Mouse (Mus musculus): ENCODE results near the gene Dync1i1. TPM values are rescaled to one million over a fixed set of nuclear protein-coding genes. Genes with fewer than 3 reads are reported as not detected.

Dync1i1 gene
- polyA plus RNA-seq, 1 experiment from 2014 or later = 3.3 TPM

DNA sequence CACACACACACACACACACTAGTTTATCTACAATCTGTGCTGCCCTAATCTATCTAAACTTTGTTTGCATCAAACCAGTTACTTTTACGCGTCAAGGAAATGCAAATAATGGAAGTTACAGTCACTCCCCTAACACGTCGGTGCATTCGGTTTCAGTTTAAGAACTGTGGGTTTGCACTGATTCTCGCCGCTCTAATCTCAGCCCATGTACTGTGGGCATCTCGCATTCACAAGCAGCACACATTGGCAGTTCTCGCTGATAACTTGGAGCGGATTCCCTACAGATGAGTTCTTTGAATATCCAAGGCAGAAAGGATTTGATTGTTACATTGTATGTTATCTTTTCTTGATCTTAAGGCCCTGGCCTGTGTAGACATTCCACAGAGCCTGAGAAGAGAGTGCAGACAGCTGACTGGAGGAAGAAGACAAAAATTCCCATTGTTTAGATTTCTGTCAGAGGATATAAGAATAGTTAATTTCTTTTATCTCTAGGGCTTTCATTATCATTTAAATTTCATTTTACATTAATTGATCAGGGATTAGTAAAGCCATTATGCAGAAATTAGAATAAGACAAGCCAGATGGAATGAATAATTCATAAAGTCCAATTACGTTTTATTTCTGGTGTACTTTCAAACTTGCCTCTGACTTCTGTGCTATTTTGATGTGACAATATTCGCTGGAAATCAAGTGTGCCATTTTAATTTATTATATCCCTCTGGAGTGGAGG, 279.5 kb downstream of the Dync1i1 start:
- Histone ChIP-seq H3K9me3 (replicated peaks; ENCODE audit: control insufficient read depth, low read length) (no peaks in the 10 kb centered on the region), H3K4me1 (ENCODE audit: control insufficient read depth, insufficient read depth, low read length) (peaks cover 6% of the 10 kb centered on the region), H3K27ac (ENCODE audit: low read depth, low read length) (no peak overlapping the region), H3K4me2 (peak overlapping the region; percentile 91), H3K4me3 (ENCODE audit: low read depth, low read length) (no peak overlapping the region), H3K36me3 (ENCODE audit: control insufficient read depth, insufficient read depth, low read length) (no peaks in the 10 kb centered on the region), H3K27me3 (ENCODE audit: control insufficient read depth, insufficient read depth, low read length) (no peaks in the 10 kb centered on the region), H3K9ac (ENCODE audit: low read depth, low read length) (0 out of 2 replicates have a peak overlapping the region, but pooled peaks have one; percentile 28)
- no peak for ATAC-seq (replicated peaks; ENCODE audit: insufficient number of reproducible peaks, low FRiP score, low TSS enrichment)
- WGBS (ENCODE audit: insufficient replicate concordance) = 37% methylated on average over 12 of the region's 12 CpGs

DNA sequence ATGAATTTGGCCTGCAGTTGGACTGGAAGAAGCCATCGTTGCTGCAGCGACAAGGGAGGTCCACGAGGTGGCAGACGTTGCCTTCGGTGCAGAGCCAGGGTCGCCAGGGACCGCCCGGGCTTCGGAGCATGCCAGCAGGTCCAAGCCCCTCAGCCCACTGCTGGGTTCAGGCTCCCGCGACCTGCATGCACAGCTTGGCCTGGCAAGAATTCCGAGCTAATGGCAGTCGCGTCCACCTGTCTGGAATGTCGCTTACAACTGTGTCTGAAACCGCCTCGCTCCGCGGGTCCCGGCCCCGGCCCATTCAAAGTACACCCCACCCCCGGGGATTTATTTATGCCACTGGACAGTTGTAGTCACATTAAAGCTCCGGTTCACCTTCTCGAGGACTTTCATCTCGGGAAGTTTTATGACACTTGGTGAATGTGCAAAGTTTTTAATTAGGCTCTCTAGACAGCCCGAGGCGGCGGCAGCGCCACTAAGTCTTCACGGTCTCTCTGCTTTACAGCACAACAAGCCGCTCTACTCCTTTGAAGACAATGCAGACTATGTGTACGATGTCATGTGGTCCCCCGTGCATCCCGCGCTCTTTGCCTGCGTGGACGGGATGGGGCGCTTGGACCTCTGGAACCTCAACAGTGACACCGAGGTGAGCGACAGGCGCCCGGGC, 280.5 kb downstream of the Dync1i1 start:
- peak overlapping the region; percentile 59 for H3K4me3 ChIP-seq (ENCODE audit: low read depth, low read length)
- H3K9ac ChIP-seq (ENCODE audit: low read depth, low read length) = peak overlapping the region; percentile 64
- ATAC-seq (replicated peaks; ENCODE audit: insufficient number of reproducible peaks, low FRiP score, low TSS enrichment) = peak; percentile 77
- 5% methylated on average over 42 of the region's 42 CpGs for WGBS (ENCODE audit: insufficient replicate concordance)
- no peaks in the 10 kb centered on the region for H3K9me3 ChIP-seq (replicated peaks; ENCODE audit: control insufficient read depth, low read length)
- H3K4me2 ChIP-seq = peak overlapping the region; percentile 91
- H3K4me1 ChIP-seq (ENCODE audit: control insufficient read depth, insufficient read depth, low read length) = peaks cover 6% of the 10 kb centered on the region
- no peaks in the 10 kb centered on the region for H3K36me3 ChIP-seq (ENCODE audit: control insufficient read depth, insufficient read depth, low read length)
- no peaks in the 10 kb centered on the region for H3K27me3 ChIP-seq (ENCODE audit: control insufficient read depth, insufficient read depth, low read length)
- H3K27ac ChIP-seq (ENCODE audit: low read depth, low read length) = no peak overlapping the region

DNA sequence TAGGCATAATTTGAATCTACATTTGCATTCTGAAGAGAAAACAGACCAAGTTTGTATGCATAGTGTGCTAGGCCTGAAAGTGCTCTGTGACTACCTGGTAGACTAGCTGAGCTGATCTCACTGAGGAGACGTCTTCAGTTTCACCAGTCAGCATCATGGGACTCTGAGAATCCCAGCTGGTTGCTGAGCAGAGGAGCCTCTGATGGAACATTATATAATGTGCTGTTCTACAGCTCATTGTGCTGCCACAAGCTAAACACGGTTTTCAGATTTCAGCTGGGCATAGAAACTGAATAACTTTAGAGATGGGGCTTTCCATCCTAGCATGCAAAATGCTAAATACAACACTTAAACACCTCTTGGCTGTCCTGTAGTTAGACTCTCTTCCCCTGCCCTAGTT, 285.9 kb downstream of the Dync1i1 start:
- Histone ChIP-seq H3K4me1 (ENCODE audit: control insufficient read depth, insufficient read depth, low read length) (no peaks in the 10 kb centered on the region), H3K9me3 (replicated peaks; ENCODE audit: control insufficient read depth, low read length) (no peaks in the 10 kb centered on the region), H3K27me3 (ENCODE audit: control insufficient read depth, insufficient read depth, low read length) (no peaks in the 10 kb centered on the region), H3K4me3 (ENCODE audit: low read depth, low read length) (no peak overlapping the region), H3K9ac (ENCODE audit: low read depth, low read length) (no peak overlapping the region), H3K4me2 (no peak overlapping the region), H3K27ac (ENCODE audit: low read depth, low read length) (no peak overlapping the region), H3K36me3 (ENCODE audit: control insufficient read depth, insufficient read depth, low read length) (no peaks in the 10 kb centered on the region)
- 60% methylated on average over 2 of the region's 2 CpGs for WGBS (ENCODE audit: insufficient replicate concordance)
- no peak for ATAC-seq (replicated peaks; ENCODE audit: insufficient number of reproducible peaks, low FRiP score, low TSS enrichment)

DNA sequence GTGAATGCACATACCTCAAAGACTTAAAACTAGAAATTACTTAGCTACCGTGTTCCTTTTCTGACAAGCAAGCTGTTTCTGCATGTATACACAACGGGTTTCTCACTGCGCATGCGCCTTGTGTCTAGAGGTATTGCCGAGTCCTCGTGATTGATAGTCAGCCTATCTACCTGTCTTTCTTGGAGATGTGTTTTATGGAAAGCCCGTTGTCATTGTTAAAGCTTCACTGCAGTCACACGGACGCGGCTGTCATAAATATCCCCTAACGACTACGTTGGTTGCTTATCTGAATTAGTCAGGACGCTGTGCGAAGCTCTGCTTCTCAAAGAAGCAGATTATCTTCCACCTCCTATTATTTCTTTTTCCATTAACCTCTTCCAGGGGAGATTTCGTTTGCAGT, 290.2 kb downstream of the Dync1i1 start:
- H3K9ac ChIP-seq (ENCODE audit: low read depth, low read length) = no peak overlapping the region
- H3K9me3 ChIP-seq (replicated peaks; ENCODE audit: control insufficient read depth, low read length) = no peaks in the 10 kb centered on the region
- no peaks in the 10 kb centered on the region for H3K36me3 ChIP-seq (ENCODE audit: control insufficient read depth, insufficient read depth, low read length)
- 42% methylated on average over 15 of the region's 15 CpGs for WGBS (ENCODE audit: insufficient replicate concordance)
- H3K27ac ChIP-seq (ENCODE audit: low read depth, low read length) = no peak overlapping the region
- no peak overlapping the region for H3K4me2 ChIP-seq
- H3K27me3 ChIP-seq (ENCODE audit: control insufficient read depth, insufficient read depth, low read length) = no peaks in the 10 kb centered on the region
- H3K4me3 ChIP-seq (ENCODE audit: low read depth, low read length) = no peak overlapping the region
- 0 out of 2 replicates have a peak, but pooled peaks cover 4% of the 10 kb centered on the region for H3K4me1 ChIP-seq (ENCODE audit: control insufficient read depth, insufficient read depth, low read length)
- no peak for ATAC-seq (replicated peaks; ENCODE audit: insufficient number of reproducible peaks, low FRiP score, low TSS enrichment)

DNA sequence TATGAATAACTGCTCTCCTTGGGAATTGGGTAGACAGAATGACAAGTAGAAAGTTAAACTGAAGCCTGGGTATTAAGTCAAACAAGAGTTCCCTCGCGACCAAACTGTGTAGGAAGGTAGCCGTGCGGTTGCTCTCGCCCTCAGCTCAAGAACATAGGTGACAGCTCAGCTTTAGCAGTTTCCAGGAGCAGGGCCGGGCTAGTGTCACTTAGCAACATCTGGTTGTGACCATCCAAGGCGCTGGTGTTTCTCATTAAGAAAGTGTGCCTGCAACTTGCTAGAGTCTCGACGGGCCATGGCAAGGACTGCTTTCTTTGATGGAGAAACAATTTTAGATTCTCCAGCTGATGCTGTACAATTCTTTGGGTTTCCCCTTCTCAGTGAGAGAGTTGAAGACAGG, 291.5 kb downstream of the Dync1i1 start:
- Histone ChIP-seq H3K4me1 (ENCODE audit: control insufficient read depth, insufficient read depth, low read length) (0 out of 2 replicates have a peak, but pooled peaks cover 4% of the 10 kb centered on the region), H3K27ac (ENCODE audit: low read depth, low read length) (no peak overlapping the region), H3K9ac (ENCODE audit: low read depth, low read length) (no peak overlapping the region), H3K36me3 (ENCODE audit: control insufficient read depth, insufficient read depth, low read length) (no peaks in the 10 kb centered on the region), H3K4me3 (ENCODE audit: low read depth, low read length) (no peak overlapping the region), H3K4me2 (peak overlapping the region; percentile 36; the same call in 1 of the 2 replicates), H3K27me3 (ENCODE audit: control insufficient read depth, insufficient read depth, low read length) (no peaks in the 10 kb centered on the region), H3K9me3 (replicated peaks; ENCODE audit: control insufficient read depth, low read length) (no peaks in the 10 kb centered on the region)
- no peak for ATAC-seq (replicated peaks; ENCODE audit: insufficient number of reproducible peaks, low FRiP score, low TSS enrichment)
- WGBS (ENCODE audit: insufficient replicate concordance) = 37% methylated on average over 9 of the region's 9 CpGs

DNA sequence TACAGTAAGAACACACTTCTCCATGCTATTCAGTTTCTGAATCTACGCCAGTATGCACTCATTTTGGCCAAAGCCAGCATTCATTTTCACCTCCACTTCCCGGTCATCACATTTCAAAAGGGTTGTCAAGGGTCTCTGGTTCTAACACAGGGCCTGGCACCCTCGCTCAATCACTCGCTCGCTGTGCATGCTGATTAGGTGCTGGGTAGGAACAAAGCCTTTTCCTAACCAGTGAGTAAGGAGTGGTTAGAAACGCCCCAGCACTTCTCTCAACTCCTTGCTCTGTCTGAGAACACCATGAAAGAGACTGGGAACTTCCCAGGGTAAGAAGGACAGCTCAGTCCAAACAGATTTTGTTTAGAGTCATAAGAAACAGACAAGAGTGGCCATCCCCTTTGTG, 298.5 kb downstream of the Dync1i1 start:
- H3K36me3 ChIP-seq (ENCODE audit: control insufficient read depth, insufficient read depth, low read length) = no peaks in the 10 kb centered on the region
- no peaks in the 10 kb centered on the region for H3K9me3 ChIP-seq (replicated peaks; ENCODE audit: control insufficient read depth, low read length)
- H3K27ac ChIP-seq (ENCODE audit: low read depth, low read length) = no peak overlapping the region
- H3K4me1 ChIP-seq (ENCODE audit: control insufficient read depth, insufficient read depth, low read length) = no peaks in the 10 kb centered on the region
- H3K4me2 ChIP-seq = no peak overlapping the region
- H3K27me3 ChIP-seq (ENCODE audit: control insufficient read depth, insufficient read depth, low read length) = no peaks in the 10 kb centered on the region
- no peak for ATAC-seq (replicated peaks; ENCODE audit: insufficient number of reproducible peaks, low FRiP score, low TSS enrichment)
- no peak overlapping the region for H3K4me3 ChIP-seq (ENCODE audit: low read depth, low read length)
- WGBS (ENCODE audit: insufficient replicate concordance) = 36% methylated on average over 6 of the region's 6 CpGs
- H3K9ac ChIP-seq (ENCODE audit: low read depth, low read length) = no peak overlapping the region

DNA sequence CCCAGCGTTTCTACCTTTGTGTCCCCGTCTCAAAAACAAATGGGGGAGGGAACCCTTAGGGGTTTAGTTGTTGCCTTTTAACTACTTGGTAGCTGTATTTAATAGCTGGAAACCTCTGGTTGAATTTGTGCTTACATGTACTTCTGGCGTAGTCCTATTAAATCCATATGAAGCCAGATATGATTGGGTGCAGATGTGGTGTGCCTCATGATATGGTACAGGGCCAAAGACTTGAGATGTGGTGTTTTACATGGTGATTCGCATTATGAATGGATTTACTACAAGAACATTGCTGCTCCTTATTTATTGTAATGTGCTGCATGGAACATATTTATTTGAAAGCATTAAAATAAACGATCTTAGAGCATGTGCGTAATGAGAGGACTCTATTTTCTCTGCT, 302.2 kb downstream of the Dync1i1 start:
- 87% methylated on average over 6 of the region's 6 CpGs for WGBS (ENCODE audit: insufficient replicate concordance)
- Histone ChIP-seq H3K4me1 (ENCODE audit: control insufficient read depth, insufficient read depth, low read length) (no peaks in the 10 kb centered on the region), H3K27ac (ENCODE audit: low read depth, low read length) (no peak overlapping the region), H3K4me2 (no peak overlapping the region), H3K4me3 (ENCODE audit: low read depth, low read length) (no peak overlapping the region), H3K9me3 (replicated peaks; ENCODE audit: control insufficient read depth, low read length) (no peaks in the 10 kb centered on the region), H3K27me3 (ENCODE audit: control insufficient read depth, insufficient read depth, low read length) (no peaks in the 10 kb centered on the region), H3K36me3 (ENCODE audit: control insufficient read depth, insufficient read depth, low read length) (no peaks in the 10 kb centered on the region), H3K9ac (ENCODE audit: low read depth, low read length) (no peak overlapping the region)
- no peak for ATAC-seq (replicated peaks; ENCODE audit: insufficient number of reproducible peaks, low FRiP score, low TSS enrichment)

DNA sequence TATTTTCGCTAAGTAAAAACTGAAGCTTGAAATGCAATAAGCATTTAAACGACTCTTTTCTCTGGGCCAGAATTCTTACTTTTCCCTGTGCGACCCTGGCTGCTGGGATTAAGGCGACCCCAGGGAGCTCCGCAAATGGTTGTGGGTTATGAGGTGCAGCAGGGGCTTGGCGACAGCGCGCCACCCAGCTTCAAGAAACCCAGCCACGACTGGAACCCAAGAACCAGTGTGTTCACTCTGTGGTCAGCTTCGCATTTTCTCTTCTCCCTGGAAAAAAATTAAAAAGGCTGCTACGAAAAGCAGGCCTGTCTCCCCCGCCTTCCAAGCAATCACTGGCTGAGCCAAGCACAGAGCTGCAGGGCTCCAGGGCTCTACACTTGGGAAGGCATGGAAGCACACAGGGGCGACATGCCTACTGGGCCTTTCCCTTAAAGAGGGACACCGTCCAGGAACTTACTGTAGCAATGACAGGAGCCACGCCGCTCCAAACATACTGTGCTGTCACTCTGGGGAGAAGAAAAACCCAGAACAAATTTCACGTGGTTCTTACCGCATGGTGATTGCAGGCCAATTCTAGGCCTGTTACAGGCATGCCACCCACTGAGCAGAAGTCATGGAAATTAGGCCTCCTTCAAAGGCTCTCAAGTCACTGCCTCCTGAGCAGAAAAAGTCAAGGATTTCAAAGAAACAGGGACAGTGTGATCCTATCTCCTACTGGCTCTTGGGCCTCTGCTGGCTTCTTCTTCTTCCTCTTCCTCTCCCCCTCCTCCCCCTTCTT, 313.5 kb downstream of the Dync1i1 start:
- Histone ChIP-seq H3K9ac (ENCODE audit: low read depth, low read length) (no peak overlapping the region), H3K27ac (ENCODE audit: low read depth, low read length) (no peak overlapping the region)

More for the DNA sequence above, 313.5 kb downstream of the Dync1i1 start:
- Histone ChIP-seq H3K9me3 (replicated peaks; ENCODE audit: control insufficient read depth, low read length) (no peaks in the 10 kb centered on the region), H3K4me3 (ENCODE audit: low read depth, low read length) (no peak overlapping the region), H3K36me3 (ENCODE audit: control insufficient read depth, insufficient read depth, low read length) (no peaks in the 10 kb centered on the region), H3K27me3 (ENCODE audit: control insufficient read depth, insufficient read depth, low read length) (no peaks in the 10 kb centered on the region), H3K4me2 (no peak overlapping the region), H3K4me1 (ENCODE audit: control insufficient read depth, insufficient read depth, low read length) (no peaks in the 10 kb centered on the region)
- no peak for ATAC-seq (replicated peaks; ENCODE audit: insufficient number of reproducible peaks, low FRiP score, low TSS enrichment)
- 47% methylated on average over 18 of the region's 18 CpGs for WGBS (ENCODE audit: insufficient replicate concordance)

Measured in heart, embryonic 11.5 days (tissue).